Mouse (Mus musculus): ENCODE results near the gene Erh.
A peak's percentile ranks its signal among the peaks of the same experiment; 100 is the strongest.

- TF ChIP-seq CTCF (IDR thresholded peaks at IDR 0.05; ENCODE audit: borderline replicate concordance, insufficient read depth, low read length) = peak; percentile 50; the same call in 1 of the 2 replicates
- TF ChIP-seq POLR2A (IDR thresholded peaks at IDR 0.05; ENCODE audit: low read depth, low read length) = no peak
Observed at GRCm38 (mm10) chr12:80681340-80681739, 37.2 kb upstream of the Erh start.

Data from embryonic fibroblast, embryonic 13.5 days (primary cell).